Mouse (Mus musculus): ENCODE measurements at regions not wholly inside any gene's neighbourhood (a gene's known extent, or its start where the extent isn't known, plus 50 kb on each side); places are given as distances from the start of the nearest gene placed in this dataset.

DNA sequence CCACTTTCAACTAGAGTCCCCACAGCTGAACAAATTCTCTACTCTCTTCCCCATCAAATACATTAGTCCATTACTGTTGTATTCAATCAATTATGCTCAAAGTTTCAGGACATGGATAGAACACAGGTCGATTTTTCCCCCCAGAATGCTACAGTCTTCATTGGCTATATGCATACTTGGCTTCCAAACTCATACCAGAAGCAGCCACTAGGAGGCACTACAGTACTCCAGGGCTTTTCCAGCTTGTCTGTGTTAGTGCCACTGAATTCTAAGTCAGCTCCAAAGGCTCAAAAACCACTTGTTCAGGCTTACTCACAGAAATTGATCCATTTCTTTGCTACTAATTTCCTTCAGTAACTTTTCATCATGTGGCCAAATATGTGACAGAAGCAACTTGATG lies 371.9 kb upstream of the Cdh4 start:
- H3K9ac ChIP-seq (ENCODE audit: insufficient read depth, low read depth): no peak overlapping the region
- no peaks in the 10 kb centered on the region for H3K36me3 ChIP-seq (replicated peaks in 1 of 2; ENCODE audit: control insufficient read depth in 1 of 2, insufficient read depth in 1 of 2, low read length in 1 of 2)
- no peak overlapping the region for H3K4me2 ChIP-seq (ENCODE audit: insufficient read depth, low read depth, poor library complexity, severe bottlenecking)
- no peak overlapping the region for H3K4me3 ChIP-seq (replicated peaks in 1 of 3; ENCODE audit: low read depth in 2 of 3, low read length in 2 of 3, poor library complexity in 1 of 3)
- H3K9me3 ChIP-seq (replicated peaks; ENCODE audit: low read length): peaks cover 87% of the 10 kb centered on the region
- H3K79me2 ChIP-seq (replicated peaks; ENCODE audit: control insufficient read depth, extremely low read depth, insufficient read depth, poor library complexity, severe bottlenecking): no peaks in the 10 kb centered on the region
- TF ChIP-seq BHLHE40 (IDR thresholded peaks at IDR 0.05; ENCODE audit: low read depth, low read length): no peak
- no peak for TF ChIP-seq NRF1 (IDR thresholded peaks at IDR 0.05; ENCODE audit: low read depth, low read length)
- no peak for TF ChIP-seq GABPA (IDR thresholded peaks at IDR 0.05; ENCODE audit: insufficient replicate concordance, low read depth, low read length)
- TF ChIP-seq UBTF (IDR thresholded peaks at IDR 0.05; ENCODE audit: low read depth, low read length): no peak
- TF ChIP-seq ETS1 (conservative IDR thresholded peaks at IDR 0.05; ENCODE audit: low read depth, low read length): no peak
- TF ChIP-seq HCFC1 (IDR thresholded peaks at IDR 0.05; ENCODE audit: low read depth, low read length): no peak
- no peak for TF ChIP-seq ZNF384 (IDR thresholded peaks at IDR 0.05; ENCODE audit: low read depth, low read length)
- TF ChIP-seq ZKSCAN1 (IDR thresholded peaks at IDR 0.05; ENCODE audit: borderline replicate concordance, low read depth, low read length): no peak
- TF ChIP-seq MAFK (IDR thresholded peaks at IDR 0.05; ENCODE audit: insufficient replicate concordance, low read length): no peak
- TF ChIP-seq JUND (conservative IDR thresholded peaks at IDR 0.05; ENCODE audit: low read depth, low read length): no peak
- TF ChIP-seq EP300 (IDR thresholded peaks at IDR 0.05; ENCODE audit: low read length): no peak
- TF ChIP-seq MAX (IDR thresholded peaks at IDR 0.05; ENCODE audit: low read length): no peak
- no peak for TF ChIP-seq JUN (IDR thresholded peaks at IDR 0.05; ENCODE audit: insufficient read depth, low read depth, low read length)
- TF ChIP-seq CTCF (conservative IDR thresholded peaks at IDR 0.05 in 1 of 2, IDR thresholded peaks at IDR 0.05 in 1 of 2; ENCODE audit: low read depth in 2 of 2, low read length in 2 of 2): no peak
- no peak for TF ChIP-seq ELF1 (IDR thresholded peaks at IDR 0.05; ENCODE audit: low read depth, low read length)
- no peak for TF ChIP-seq USF1 (IDR thresholded peaks at IDR 0.05; ENCODE audit: low read depth, low read length)
- in situ Hi-C loops (cut with MboI; ENCODE audit: low pct_ligation_motif_present, low pct_unique_long_range_greater_than_20kb, low sequenced_read_pairs) (no loop called here), dilution Hi-C loops (cut with MboI; ENCODE audit: extremely low pct_ligation_motif_present, extremely low pct_unique_long_range_greater_than_20kb, low sequenced_read_pairs) (no loop called here)
- H3K4me1 ChIP-seq (ENCODE audit: control insufficient read depth in 1 of 2, insufficient read depth in 2 of 2): no peaks in the 10 kb centered on the region
- no peaks in the 10 kb centered on the region for H3K27me3 ChIP-seq (replicated peaks)
- H3K27ac ChIP-seq (ENCODE audit: insufficient read depth, low read depth): no peak overlapping the region
- DNase-seq (ENCODE audit: extremely low read depth): no peak

DNA sequence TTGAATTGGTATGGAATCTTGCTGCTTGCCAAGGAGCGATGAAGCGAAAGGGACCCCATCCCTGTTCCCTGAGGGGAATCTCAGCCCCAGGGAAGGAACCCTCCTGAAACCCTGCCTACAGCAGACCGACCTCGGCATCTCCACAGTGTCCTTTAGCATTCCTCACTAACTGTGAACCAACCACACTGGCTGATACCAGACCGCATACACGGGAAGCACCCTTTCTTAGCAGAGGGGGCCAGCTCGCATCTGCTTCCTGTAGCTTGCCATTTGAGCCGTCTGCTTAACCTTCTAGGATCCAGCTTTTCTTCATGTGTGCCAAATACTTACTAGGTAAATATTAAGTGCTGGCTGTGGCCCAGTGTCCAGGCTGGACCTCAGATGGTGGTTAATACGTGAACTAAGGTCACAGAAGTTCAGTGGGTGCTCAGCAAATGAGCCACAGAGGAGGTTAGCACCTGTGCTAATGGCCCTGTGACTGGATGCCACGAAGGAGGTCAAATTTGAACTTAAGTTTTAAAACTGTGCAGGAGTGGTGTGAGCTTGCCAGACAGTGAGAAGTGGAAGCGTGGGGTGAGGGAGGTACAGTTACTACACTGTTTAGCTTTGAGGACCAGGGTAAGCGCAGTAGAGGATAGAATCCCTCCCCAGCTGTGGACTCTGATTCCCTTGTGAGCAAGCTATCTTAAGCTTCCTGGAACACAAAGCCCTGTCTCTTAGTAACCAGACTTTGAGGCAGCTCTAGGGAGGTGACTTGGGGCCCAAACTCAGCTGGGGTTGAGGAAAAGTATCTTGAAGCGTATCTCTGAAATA lies 361.6 kb upstream of the Cdh4 start:
- Histone ChIP-seq H3K79me2 (replicated peaks; ENCODE audit: control insufficient read depth, extremely low read depth, insufficient read depth, poor library complexity, severe bottlenecking) (no peaks in the 10 kb centered on the region), H3K9ac (ENCODE audit: insufficient read depth, low read depth) (no peak overlapping the region), H3K4me3 (replicated peaks in 1 of 3; ENCODE audit: low read depth in 2 of 3, low read length in 2 of 3, poor library complexity in 1 of 3) (no peak overlapping the region), H3K27ac (ENCODE audit: insufficient read depth, low read depth) (no peak overlapping the region), H3K4me2 (ENCODE audit: insufficient read depth, low read depth, poor library complexity, severe bottlenecking) (no peak overlapping the region), H3K9me3 (replicated peaks; ENCODE audit: low read length) (peaks cover 86% of the 10 kb centered on the region), H3K4me1 (ENCODE audit: control insufficient read depth in 1 of 2, insufficient read depth in 2 of 2) (no peaks in the 10 kb centered on the region), H3K27me3 (replicated peaks) (no peaks in the 10 kb centered on the region), H3K36me3 (replicated peaks in 1 of 2; ENCODE audit: control insufficient read depth in 1 of 2, insufficient read depth in 1 of 2, low read length in 1 of 2) (no peaks in the 10 kb centered on the region)
- in situ Hi-C loops (cut with MboI; ENCODE audit: low pct_ligation_motif_present, low pct_unique_long_range_greater_than_20kb, low sequenced_read_pairs): no loop called here
- dilution Hi-C loops (cut with MboI; ENCODE audit: extremely low pct_ligation_motif_present, extremely low pct_unique_long_range_greater_than_20kb, low sequenced_read_pairs): no loop called here
- TF ChIP-seq JUND (conservative IDR thresholded peaks at IDR 0.05; ENCODE audit: low read depth, low read length) (no peak), USF1 (IDR thresholded peaks at IDR 0.05; ENCODE audit: low read depth, low read length) (no peak), NRF1 (IDR thresholded peaks at IDR 0.05; ENCODE audit: low read depth, low read length) (no peak), POLR2AphosphoS2 (IDR thresholded peaks at IDR 0.05; ENCODE audit: low read depth, low read length) (no peak), IRF4 (IDR thresholded peaks at IDR 0.05; ENCODE audit: low read depth, low read length) (no peak), JUN (IDR thresholded peaks at IDR 0.05; ENCODE audit: insufficient read depth, low read depth, low read length) (no peak), HCFC1 (IDR thresholded peaks at IDR 0.05; ENCODE audit: low read depth, low read length) (no peak), ETS1 (conservative IDR thresholded peaks at IDR 0.05; ENCODE audit: low read depth, low read length) (no peak), CHD1 (IDR thresholded peaks at IDR 0.05; ENCODE audit: low read depth, low read length) (no peak), SIN3A (IDR thresholded peaks at IDR 0.05; ENCODE audit: low read length) (no peak), BHLHE40 (IDR thresholded peaks at IDR 0.05; ENCODE audit: low read depth, low read length) (no peak), SMC3 (IDR thresholded peaks at IDR 0.05; ENCODE audit: low read depth, low read length) (no peak), ZMIZ1 (IDR thresholded peaks at IDR 0.05; ENCODE audit: low read depth, low read length) (no peak), UBTF (IDR thresholded peaks at IDR 0.05; ENCODE audit: low read depth, low read length) (no peak), EP300 (IDR thresholded peaks at IDR 0.05; ENCODE audit: low read length) (no peak), USF2 (conservative IDR thresholded peaks at IDR 0.05; ENCODE audit: low read depth, low read length) (no peak), MAFK (IDR thresholded peaks at IDR 0.05; ENCODE audit: insufficient replicate concordance, low read length) (no peak), POLR2A (IDR thresholded peaks at IDR 0.05; ENCODE audit: low read depth, low read length) (no peak), GABPA (IDR thresholded peaks at IDR 0.05; ENCODE audit: insufficient replicate concordance, low read depth, low read length) (no peak), RCOR1 (conservative IDR thresholded peaks at IDR 0.05; ENCODE audit: low read depth, low read length) (no peak)
- no peak for DNase-seq (ENCODE audit: extremely low read depth)
